Mouse (Mus musculus) regulatory T cell (primary cell): ENCODE results near the gene Gm11011.
"Not testable (repeated sequence)": the region's sequence is repeated elsewhere in the genome, so short reads cannot be mapped to it uniquely, and the experiment has no call there.

ENCODE experiments used
- in situ Hi-C: fragments of 300-600 bp; cut with MboI, MseI; formaldehyde crosslinking; loops from one replicate; pipeline ENCODE4 v1.15.1; 2025; ENCODE audit warnings: high pct_unique_total_duplicates

Gm11011 gene

GRCm38 (mm10) chr2:169587645-169588044 is at the start of gene Gm11011:
Gene Gm11011, minus strand, starts transcription at chr2:169587745.
- in situ Hi-C loops: not testable (repeated sequence)

GRCm38 (mm10) chr2:169636414-169636813 is 48.9 kb upstream of the Gm11011 start:
- in situ Hi-C loops: no loop called here

GRCm38 (mm10) chr2:169635428-169635827 is 47.9 kb upstream of the Gm11011 start:
- in situ Hi-C loops: no loop called here

- in situ Hi-C loops: no loop called here
Observed at GRCm38 (mm10) chr2:169634619-169635382, 47.3 kb upstream of the Gm11011 start.

- in situ Hi-C loops: no loop called here
Observed at GRCm38 (mm10) chr2:169633491-169634289, 46.1 kb upstream of the Gm11011 start.

- in situ Hi-C loops: no loop called here
Observed at GRCm38 (mm10) chr2:169632338-169633151, 45.0 kb upstream of the Gm11011 start, which contains the start of gene Tshz2. Gene Tshz2, plus strand, starts transcription at chr2:169633013.

GRCm38 (mm10) chr2:169630070-169630469 is 42.5 kb upstream of the Gm11011 start:
- in situ Hi-C loops: no loop called here

GRCm38 (mm10) chr2:169621201-169621710 is 33.7 kb upstream of the Gm11011 start:
- in situ Hi-C loops: no loop called here

GRCm38 (mm10) chr2:169615998-169616397 is 28.5 kb upstream of the Gm11011 start:
- in situ Hi-C loops: no loop called here

GRCm38 (mm10) chr2:169614683-169615082 is 27.1 kb upstream of the Gm11011 start:
- in situ Hi-C loops: no loop called here

GRCm38 (mm10) chr2:169611557-169611956 is 24.0 kb upstream of the Gm11011 start:
- in situ Hi-C loops: no loop called here

GRCm38 (mm10) chr2:169610882-169611281 is 23.3 kb upstream of the Gm11011 start:
- in situ Hi-C loops: no loop called here

GRCm38 (mm10) chr2:169609956-169610355 is 22.4 kb upstream of the Gm11011 start:
- in situ Hi-C loops: no loop called here

- in situ Hi-C loops: no loop called here
Observed at GRCm38 (mm10) chr2:169607787-169608186, 20.2 kb upstream of the Gm11011 start.

GRCm38 (mm10) chr2:169606901-169607678 is 19.5 kb upstream of the Gm11011 start:
- in situ Hi-C loops: no loop called here

- in situ Hi-C loops: no loop called here
Observed at GRCm38 (mm10) chr2:169600163-169600562, 12.6 kb upstream of the Gm11011 start.

GRCm38 (mm10) chr2:169599591-169599990 is 12.0 kb upstream of the Gm11011 start:
- in situ Hi-C loops: no loop called here

GRCm38 (mm10) chr2:169597971-169598370 is 10.4 kb upstream of the Gm11011 start:
- in situ Hi-C loops: no loop called here

GRCm38 (mm10) chr2:169597357-169597756 is 9.8 kb upstream of the Gm11011 start:
- in situ Hi-C loops: no loop called here

GRCm38 (mm10) chr2:169593742-169594141 is 6.2 kb upstream of the Gm11011 start:
- in situ Hi-C loops: no loop called here

- in situ Hi-C loops: no loop called here
Observed at GRCm38 (mm10) chr2:169590412-169590811, 2.9 kb upstream of the Gm11011 start.
